Mouse (Mus musculus) naive thymus-derived CD4-positive, alpha-beta T cell, adult 2 months (primary cell): ENCODE data around the gene St6galnac3.

Experiments
- DNase-seq: peaks from one replicate; pipeline ENCODE4 v3.0.0-alpha.2; 2011; ENCODE audit warnings: low read depth

Gene St6galnac3

DNA sequence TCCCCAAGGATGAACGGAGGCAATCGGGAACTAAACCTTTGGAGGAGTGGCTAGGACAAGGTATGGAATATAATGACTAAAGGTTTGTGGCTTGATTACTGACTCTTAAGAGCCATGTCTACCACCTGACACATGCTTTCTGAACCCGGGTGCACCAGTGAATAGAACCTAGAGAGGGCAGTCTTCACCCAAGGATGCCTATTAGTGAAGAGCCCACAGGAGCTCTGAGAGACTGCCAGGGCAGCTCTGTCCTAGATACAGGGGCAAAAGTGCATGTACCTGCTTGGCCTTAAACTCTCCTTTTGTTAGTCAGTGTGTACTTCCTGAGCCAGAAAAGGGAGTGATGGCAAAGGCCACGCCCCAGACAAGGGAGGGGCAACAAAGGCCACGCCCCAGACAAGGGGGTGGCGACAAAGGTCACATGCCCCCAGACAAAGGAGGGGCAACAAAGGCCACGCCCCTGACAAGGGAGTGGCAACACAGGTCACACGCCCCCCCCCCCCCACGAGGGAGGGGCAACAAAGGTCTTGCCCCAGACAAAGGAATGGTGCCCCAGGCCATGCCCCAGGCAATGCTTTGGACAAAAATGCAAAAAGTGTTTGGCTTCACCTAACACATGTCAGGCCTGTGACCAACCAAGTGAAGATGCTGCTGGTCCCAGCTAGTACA is 376.0 kb downstream of the St6galnac3 start:
- no peak for DNase-seq

DNA sequence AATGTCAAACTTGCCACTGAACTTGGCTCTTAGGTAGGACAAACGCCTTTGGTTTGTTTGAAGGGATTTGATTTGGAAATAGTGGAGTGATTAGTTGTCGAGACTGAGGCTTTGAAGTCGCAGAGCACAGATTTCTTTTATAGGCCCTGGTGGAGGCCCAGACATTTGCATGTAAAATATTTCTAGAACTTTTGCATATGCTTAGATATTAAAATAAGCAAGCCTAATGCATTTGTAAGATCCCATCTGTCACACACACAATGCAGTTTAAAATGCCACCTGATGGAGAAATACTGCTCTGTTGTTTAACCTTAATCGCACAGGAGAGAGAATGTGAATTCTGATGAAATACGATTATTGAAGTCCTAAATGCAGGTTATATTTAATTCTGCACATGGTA is 380.0 kb downstream of the St6galnac3 start:
- no peak for DNase-seq

- no peak for DNase-seq
These were observed 385.0 kb downstream of the St6galnac3 start for GRCm38 (mm10) chr3:153339940-153340339.

DNA sequence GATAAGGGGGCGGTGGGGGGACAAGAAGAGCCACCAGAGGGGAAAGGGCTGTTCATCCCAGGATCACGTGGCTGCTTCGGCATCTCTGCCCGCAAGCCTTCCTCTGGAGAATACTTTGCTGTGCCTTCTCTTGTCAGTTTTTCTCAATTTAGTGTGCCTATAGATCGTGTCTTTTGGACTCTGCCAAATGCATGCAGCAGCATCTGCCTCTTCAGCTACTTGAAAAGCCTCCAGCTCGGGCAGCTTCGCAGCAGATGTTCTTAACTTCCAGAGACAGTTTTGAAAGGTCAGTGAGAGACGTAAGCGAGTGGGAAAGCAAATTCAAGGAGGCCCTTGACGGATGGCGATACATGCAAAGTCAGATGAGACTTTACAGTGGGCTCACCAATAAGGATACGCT is 385.9 kb downstream of the St6galnac3 start:
- no peak for DNase-seq

DNA sequence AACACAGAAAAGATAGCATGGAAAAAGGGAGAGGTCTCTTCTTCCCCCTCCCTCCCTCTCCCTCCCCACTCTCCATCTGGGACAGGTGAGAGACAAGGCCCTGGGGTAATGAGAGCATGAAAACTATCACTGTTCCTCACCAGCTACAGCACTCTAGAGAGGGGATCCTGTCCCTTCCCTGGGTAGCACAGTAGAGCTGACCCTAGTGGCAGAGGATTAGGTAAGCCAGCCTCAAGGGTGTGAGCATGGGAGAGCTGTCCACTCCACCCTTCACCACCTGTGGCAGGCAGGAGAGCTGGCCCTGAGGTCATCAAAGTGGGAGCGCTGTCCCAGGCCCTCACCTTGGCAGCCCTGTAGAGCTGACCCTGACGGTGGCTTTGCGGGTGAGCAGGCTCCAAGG is 387.2 kb downstream of the St6galnac3 start:
- no peak for DNase-seq

- DNase-seq, result no peak
These were observed 387.8 kb downstream of the St6galnac3 start for GRCm38 (mm10) chr3:153337221-153337620.

DNA sequence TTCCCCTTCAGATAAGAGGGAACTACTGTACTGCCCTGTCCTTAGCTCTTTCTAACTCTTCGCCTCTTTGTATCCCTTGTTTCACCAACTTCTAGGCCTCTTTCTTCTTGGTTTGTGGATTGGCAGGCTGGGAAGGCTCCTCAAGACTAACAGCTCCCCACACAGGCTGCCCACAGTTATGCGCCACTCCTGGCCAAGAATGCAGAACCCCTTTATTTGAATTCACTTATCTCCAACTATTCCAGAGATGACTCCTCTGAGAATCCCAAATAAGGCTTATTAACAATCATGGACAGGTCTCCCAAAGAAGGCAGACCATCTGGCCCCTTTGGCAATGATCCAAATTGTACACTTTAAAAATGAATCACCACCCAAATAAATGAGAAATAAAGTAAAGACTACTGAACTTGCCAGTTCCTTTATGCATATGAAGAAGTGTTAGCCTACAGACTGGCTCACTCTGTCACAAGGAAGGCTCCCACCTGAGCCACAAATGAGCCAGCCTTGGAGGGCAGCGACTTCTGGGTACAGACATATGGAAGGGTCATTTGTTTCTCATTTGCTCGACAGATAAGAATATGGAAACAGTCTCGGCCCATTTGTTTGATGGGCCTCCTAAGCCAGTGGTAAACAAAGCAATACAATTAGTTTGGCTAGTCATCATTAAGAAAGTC is 390.7 kb downstream of the St6galnac3 start:
- no peak for DNase-seq

- DNase-seq, result no peak
These were observed 400.7 kb downstream of the St6galnac3 start for GRCm38 (mm10) chr3:153324307-153324706.

DNA sequence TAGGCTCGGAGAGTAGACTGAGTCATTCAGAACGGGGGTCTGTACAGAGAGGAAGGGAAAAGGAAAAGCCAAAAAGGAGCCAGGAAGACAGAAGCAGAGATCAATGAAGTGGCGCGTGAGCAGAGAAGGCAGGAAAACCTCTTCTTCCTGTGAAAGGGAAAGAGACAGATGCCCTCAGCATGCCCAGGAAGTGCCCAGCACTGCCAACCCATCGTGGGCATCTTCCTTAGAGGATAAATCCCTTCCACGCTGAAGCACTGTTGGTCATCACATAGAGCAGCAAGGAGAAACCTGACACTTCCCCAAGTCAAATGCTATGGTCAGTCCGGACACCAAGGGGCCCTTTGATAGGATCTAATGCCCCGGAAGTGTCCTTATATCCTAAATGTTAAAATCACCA is 401.5 kb downstream of the St6galnac3 start:
- DNase-seq, result no peak

GRCm38 (mm10) chr3:153313583-153313982 is 411.4 kb downstream of the St6galnac3 start:
- DNase-seq, result peak; percentile 12

GRCm38 (mm10) chr3:153313167-153313566 is 411.8 kb downstream of the St6galnac3 start:
- DNase-seq, result no peak

GRCm38 (mm10) chr3:153312006-153312405 is 413.0 kb downstream of the St6galnac3 start:
- peak; percentile 8 for DNase-seq

GRCm38 (mm10) chr3:153308379-153308778 is 416.6 kb downstream of the St6galnac3 start:
- no peak for DNase-seq

DNA sequence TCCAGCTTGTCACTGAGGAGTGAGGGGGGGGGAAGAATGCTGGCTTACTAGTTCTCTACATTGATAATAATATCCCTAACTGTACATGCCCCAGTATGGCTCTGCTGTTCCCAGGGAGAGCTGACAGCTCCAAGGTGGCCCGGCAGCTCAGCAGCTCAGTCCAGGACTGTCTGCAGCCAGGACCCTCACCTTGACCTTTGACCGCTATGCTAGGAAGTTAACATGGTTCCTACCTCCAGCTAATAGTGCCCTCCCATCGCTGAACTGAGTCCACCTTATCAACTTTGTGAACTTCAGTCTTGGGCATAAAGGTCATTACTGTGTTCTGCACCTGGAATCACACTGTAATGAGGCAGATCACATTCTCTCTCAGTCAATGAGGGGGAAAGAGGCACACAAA is 419.8 kb downstream of the St6galnac3 start:
- no peak for DNase-seq

DNA sequence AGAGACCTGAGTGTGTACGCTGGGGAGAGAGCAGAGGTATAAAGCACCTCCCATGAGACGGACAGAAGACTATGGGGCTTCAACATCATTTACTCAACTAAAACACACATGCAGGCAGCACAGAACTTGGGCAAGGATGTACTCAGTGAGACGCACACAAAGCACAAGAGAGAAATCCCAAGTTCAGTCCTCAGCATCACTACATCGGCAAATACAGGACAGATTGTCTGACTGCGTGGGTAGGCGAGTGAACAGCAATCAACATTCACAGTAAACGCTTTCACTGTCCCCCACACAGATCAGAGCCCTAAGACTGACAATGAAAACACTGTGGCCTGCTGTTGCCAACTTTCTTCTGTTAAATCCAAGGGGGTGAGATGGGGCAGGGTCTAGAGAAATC is 422.6 kb downstream of the St6galnac3 start:
- no peak for DNase-seq

DNA sequence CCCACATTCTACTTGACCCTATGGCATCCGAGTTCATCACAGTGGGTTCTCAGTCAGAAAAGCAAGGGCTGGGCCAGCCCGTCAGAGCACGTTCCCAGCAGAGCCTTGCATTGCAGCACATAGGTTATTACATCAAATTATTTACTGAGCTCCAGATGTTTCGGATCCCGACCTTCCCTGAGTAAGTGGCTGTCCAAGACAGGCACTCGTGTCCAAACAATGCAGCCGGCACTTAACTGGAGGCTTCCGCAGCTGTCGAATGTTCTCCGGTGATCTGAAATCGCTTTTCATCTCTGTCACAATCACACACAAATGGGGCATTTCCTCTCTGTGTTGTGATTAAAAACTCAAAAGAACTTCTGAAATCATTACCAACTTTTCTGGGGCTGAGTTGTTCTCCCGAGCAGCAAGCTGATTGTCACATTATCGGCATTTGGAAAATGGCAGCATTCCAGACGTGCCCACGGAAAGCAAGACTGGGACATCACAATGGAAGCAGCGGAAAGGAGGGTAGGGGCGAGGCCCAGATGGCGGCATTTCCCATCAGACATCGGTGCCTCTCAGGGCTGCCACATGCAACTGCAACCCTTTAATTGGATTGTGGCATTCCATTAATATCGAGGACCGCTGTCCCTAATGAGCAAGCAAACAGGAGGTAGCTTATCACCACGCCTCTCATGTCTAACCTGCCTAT is 428.5 kb downstream of the St6galnac3 start:
- no peak for DNase-seq

- DNase-seq, result no peak
These were observed 432.1 kb downstream of the St6galnac3 start for GRCm38 (mm10) chr3:153292853-153293252.

DNA sequence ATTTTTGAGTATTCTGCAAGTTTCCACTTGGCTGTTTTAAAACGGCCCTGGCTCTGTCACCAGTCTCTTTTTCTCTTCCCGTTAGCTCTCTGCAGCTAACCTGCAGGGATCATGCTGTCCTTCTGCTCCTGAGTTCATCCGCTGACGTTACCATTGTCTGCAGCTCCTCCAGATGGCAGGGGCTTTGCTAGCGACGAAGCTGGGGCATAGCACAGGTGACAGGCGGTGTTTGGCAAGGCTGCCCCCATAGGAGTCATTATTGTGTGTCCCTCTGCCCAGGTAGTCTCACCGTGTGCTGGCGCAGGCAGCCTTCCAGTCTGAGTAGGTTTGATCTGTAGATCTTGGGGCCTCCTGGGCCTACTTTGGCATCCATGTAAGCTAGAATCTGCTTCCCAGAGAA is 432.6 kb downstream of the St6galnac3 start:
- DNase-seq, result no peak

DNA sequence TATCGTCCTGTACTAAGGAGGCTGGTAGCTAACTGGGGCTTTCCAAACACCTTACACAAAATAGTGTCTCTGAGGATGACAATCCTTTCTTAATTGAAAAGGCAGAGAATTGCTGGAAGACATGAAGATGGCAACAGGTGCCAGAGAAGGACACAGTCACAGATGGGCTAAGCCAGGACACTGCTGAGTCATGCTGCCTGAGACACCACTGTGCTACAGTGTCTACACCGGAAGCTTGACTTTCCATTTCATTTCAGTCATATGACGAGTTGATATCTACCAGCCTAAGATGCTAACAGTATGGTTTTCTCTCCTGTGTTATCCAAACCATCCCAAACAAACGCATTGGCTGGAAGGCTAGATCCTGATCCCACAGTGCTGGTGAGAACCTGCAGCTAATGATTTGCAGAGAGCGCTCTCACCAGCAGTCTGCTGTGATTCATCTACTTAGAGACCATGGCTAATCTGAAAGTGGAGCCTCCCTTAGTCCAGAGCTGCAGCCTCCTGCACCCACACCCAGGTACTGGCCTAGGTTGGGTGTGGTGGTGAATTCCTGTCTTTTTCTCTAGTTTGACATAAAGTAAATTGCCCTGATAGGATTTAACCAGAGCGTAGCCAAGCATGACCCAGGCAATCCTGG is 433.4 kb downstream of the St6galnac3 start:
- no peak for DNase-seq

- no peak for DNase-seq
These were observed 435.0 kb downstream of the St6galnac3 start for GRCm38 (mm10) chr3:153289971-153290370.

- DNase-seq, result no peak
These were observed 437.4 kb downstream of the St6galnac3 start for GRCm38 (mm10) chr3:153287564-153287963.

DNA sequence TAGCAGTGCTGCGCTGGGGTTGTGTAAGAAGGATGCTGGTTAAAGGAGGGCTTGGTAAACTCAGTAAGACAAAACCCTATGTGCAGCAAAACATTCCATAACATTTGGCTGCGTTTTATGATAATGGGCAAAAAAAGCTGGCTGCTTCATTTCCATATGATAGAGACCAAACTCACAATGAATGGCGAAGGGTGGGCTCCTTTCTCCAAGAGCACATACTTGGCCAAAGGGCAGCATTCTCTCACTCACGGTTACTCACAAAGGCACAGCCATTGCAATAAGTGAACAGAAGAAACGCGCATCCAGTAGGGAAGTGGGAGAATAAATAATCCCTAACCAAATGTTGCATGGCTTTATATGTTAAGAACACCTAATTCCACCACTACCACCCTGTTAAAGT is 437.9 kb downstream of the St6galnac3 start:
- DNase-seq, result no peak
